Comparison of ENCODE assay signal across 22 mouse cellular contexts in the genomic region with DNA sequence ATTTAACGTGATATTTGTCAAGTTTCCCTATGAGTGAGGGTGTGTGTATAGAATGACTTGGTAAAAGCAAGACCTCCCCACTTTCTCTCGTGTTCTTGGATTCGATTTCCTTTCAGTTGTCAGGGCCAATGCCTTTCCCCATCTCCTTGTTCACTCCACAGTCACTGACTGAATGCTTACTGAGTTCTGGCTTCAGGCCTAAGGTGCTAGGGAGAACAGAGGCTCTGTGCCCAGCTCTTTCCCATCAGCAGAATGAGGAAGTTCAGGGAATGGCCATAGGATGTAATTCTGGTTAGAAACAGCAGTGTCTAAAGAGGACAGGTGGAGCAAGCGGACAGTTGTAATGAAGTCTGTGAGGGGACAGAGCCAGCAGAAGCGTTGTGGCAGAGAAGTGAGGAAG.
"Had no signal": no experiment of that assay in that cellular context is flagged by ENCODE, and none has a peak within 500 bp of the region (broad histone marks: within the 10 kb centered on the region; RNA-seq: fewer than 3 reads in every experiment).

No protein-coding gene starts in this region.

- H3K4me2 ChIP-seq: limb, embryonic 13.5 days; liver, embryonic 12.5 days; liver, embryonic 15.5 days; lung, embryonic 15.5 days; midbrain, embryonic 13.5 days; neural tube, embryonic 13.5 days; stomach, embryonic 15.5 days had no signal

- H3K4me3 ChIP-seq: layer of hippocampus, adult 2 months; limb, embryonic 10.5 days; limb, embryonic 13.5 days; liver, embryonic 12.5 days; liver, embryonic 15.5 days; lung, embryonic 15.5 days; midbrain, embryonic 13.5 days; myocyte; neural tube, embryonic 13.5 days; stomach, embryonic 15.5 days had no signal

- H3K4me1 ChIP-seq: limb, embryonic 10.5 days; limb, embryonic 13.5 days; liver, embryonic 12.5 days; liver, embryonic 15.5 days; lung, embryonic 15.5 days; stomach, embryonic 15.5 days had no signal

- DNase-seq: kidney, postnatal 25 days; layer of hippocampus, adult 9-11 months; liver; lung, adult 18-20 months; lung, postnatal 14 days; lung, postnatal 4 days; retina, postnatal 1 day; right cerebral cortex, postnatal 25 days; spleen, adult 18-20 months; thymus, postnatal 25 days had no signal

- H3K36me3 ChIP-seq: limb, embryonic 10.5 days; limb, embryonic 13.5 days; liver, embryonic 12.5 days; liver, embryonic 15.5 days; lung, embryonic 15.5 days; midbrain, embryonic 13.5 days; neural tube, embryonic 13.5 days; stomach, embryonic 15.5 days had no signal

- H3K9ac ChIP-seq: limb, embryonic 13.5 days; liver, embryonic 12.5 days; liver, embryonic 15.5 days; lung, embryonic 15.5 days; midbrain, embryonic 13.5 days; neural tube, embryonic 13.5 days; stomach, embryonic 15.5 days had no signal

- H3K9me3 ChIP-seq: limb, embryonic 10.5 days; limb, embryonic 13.5 days; liver, embryonic 12.5 days; liver, embryonic 15.5 days; lung, embryonic 15.5 days; midbrain, embryonic 13.5 days; neural tube, embryonic 13.5 days; stomach, embryonic 15.5 days had no signal

- H3K27me3 ChIP-seq: limb, embryonic 13.5 days; liver, embryonic 12.5 days; liver, embryonic 15.5 days; lung, embryonic 15.5 days; midbrain, embryonic 13.5 days; neural tube, embryonic 13.5 days; stomach, embryonic 15.5 days had no signal

- ATAC-seq: liver, embryonic 12.5 days; midbrain, embryonic 13.5 days; midbrain, embryonic 16.5 days had no signal

- H3K27ac ChIP-seq: kidney, postnatal 0 days; layer of hippocampus, adult 2 months; limb, embryonic 10.5 days; limb, embryonic 13.5 days; liver, embryonic 12.5 days; liver, embryonic 15.5 days; lung, embryonic 15.5 days; midbrain, embryonic 13.5 days; neural tube, embryonic 13.5 days; stomach, embryonic 15.5 days had no signal
